Mouse (Mus musculus) liver, embryonic 12.5 days (tissue): Measurements from ENCODE around the gene Tmem50b. TPM values are rescaled to one million over a fixed set of nuclear protein-coding genes. Genes with fewer than 3 reads are reported as not detected.

ENCODE experiments used
- ATAC-seq: fragments of 200-750 bp; cut with Nextera tagmentation; 2 replicates; pipeline ENCODE4 v1.8.0; 2017; ENCODE audit warnings: moderate number of reproducible peaks, mild to moderate bottlenecking, moderate library complexity
- H3K27ac ChIP-seq: fragments of 300-500 bp; sonication (generic); 2 replicates; pipeline ENCODE4 v1.5.1; 2016; ENCODE audit warnings: mild to moderate bottlenecking
- H3K27me3 ChIP-seq: fragments of 300-500 bp; sonication (generic); replicated peaks from 2 replicates; pipeline ENCODE4 v1.6.1; 2016; ENCODE audit warnings: mild to moderate bottlenecking, moderate library complexity
- H3K36me3 ChIP-seq: fragments of 300-500 bp; sonication (generic); 2 replicates; pipeline ENCODE4 v1.6.1; 2016; ENCODE audit warnings: mild to moderate bottlenecking, moderate library complexity
- H3K4me1 ChIP-seq: fragments of 300-500 bp; sonication (generic); 2 replicates; pipeline ENCODE4 v1.6.1; 2016
- H3K4me2 ChIP-seq: fragments of 300-500 bp; sonication (generic); 2 replicates; pipeline ENCODE4 v1.6.1; 2016; ENCODE audit warnings: mild to moderate bottlenecking, moderate library complexity
- H3K4me3 ChIP-seq: fragments of 300-500 bp; sonication (generic); 2 replicates; pipeline ENCODE4 v1.5.1; 2016; ENCODE audit warnings: mild to moderate bottlenecking, moderate library complexity
- H3K9ac ChIP-seq: fragments of 300-500 bp; sonication (generic); 2 replicates; pipeline ENCODE4 v1.6.1; 2016; ENCODE audit warnings: mild to moderate bottlenecking, moderate library complexity
- H3K9me3 ChIP-seq: fragments of 300-500 bp; sonication (generic); replicated peaks from 2 replicates; pipeline ENCODE4 v1.6.1; 2016; ENCODE audit warnings: mild to moderate bottlenecking, moderate library complexity
- WGBS: fragments of 180-500 bp; shearing (Covaris S2); methylation state at CpG from one replicate; pipeline ENCODE4 v1.1.7; 2016; ENCODE audit not compliant: insufficient replicate concordance; 5-methylcytosine and 5-hydroxymethylcytosine counted together
- polyA plus RNA-seq: library from polyadenylated mRNA; unstranded; fragments of >200 nt; fragmentation: Nextera tagmentation; extraction: Ambion mirVana; gene quantifications from 2 replicates; pipeline ENCODE4 v1.2.1, GENCODE M21; 2016

Gene Tmem50b
- polyA plus RNA-seq, 1 experiment from 2014 or later = 6.8 TPM

GRCm38 (mm10) chr16:91629749-91630148, 32.1 kb upstream of the Tmem50b start:
- WGBS = 86% methylated on average over 4 of the region's 4 CpGs
- no peak overlapping the region for H3K27ac ChIP-seq
- H3K4me2 ChIP-seq = no peak overlapping the region
- H3K4me3 ChIP-seq = no peak overlapping the region
- no peaks in the 10 kb centered on the region for H3K4me1 ChIP-seq
- H3K9me3 ChIP-seq = no peaks in the 10 kb centered on the region
- H3K27me3 ChIP-seq = no peaks in the 10 kb centered on the region
- no peak overlapping the region for H3K9ac ChIP-seq
- ATAC-seq = no peak
- peaks cover 100% of the 10 kb centered on the region for H3K36me3 ChIP-seq

DNA sequence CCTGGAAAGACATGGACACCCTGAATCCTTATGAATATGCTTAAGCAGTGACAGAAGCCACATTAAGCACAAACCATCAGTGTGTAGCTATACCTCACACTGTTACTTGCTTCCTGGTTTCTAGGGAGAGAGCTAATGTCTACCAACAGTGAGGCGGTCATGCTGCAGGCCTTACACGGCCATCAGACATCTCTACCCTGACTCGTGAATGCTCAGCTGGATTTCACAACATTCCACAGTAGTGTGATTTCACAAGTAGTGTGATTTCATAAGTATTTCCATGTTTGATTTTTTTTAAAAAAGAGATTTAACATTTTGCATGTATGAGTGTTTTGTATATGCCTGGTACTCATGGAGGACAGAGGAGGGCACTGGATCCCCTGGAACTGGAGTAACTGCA, 31.1 kb upstream of the Tmem50b start:
- no peak for ATAC-seq
- H3K9me3 ChIP-seq = no peaks in the 10 kb centered on the region
- no peak overlapping the region for H3K9ac ChIP-seq
- H3K4me3 ChIP-seq = no peak overlapping the region
- no peaks in the 10 kb centered on the region for H3K27me3 ChIP-seq
- H3K36me3 ChIP-seq = peaks cover 100% of the 10 kb centered on the region
- H3K4me1 ChIP-seq = no peaks in the 10 kb centered on the region
- no peak overlapping the region for H3K4me2 ChIP-seq
- H3K27ac ChIP-seq = no peak overlapping the region
- 81% methylated on average over 3 of the region's 3 CpGs for WGBS

GRCm38 (mm10) chr16:91627831-91628230, 30.2 kb upstream of the Tmem50b start:
- H3K9me3 ChIP-seq = no peaks in the 10 kb centered on the region
- peaks cover 100% of the 10 kb centered on the region for H3K36me3 ChIP-seq
- H3K4me3 ChIP-seq = no peak overlapping the region
- H3K9ac ChIP-seq = no peak overlapping the region
- no peak for ATAC-seq
- no peak overlapping the region for H3K4me2 ChIP-seq
- no peak overlapping the region for H3K27ac ChIP-seq
- H3K4me1 ChIP-seq = no peaks in the 10 kb centered on the region
- WGBS = 79% methylated on average over 7 of the region's 7 CpGs
- H3K27me3 ChIP-seq = no peaks in the 10 kb centered on the region

GRCm38 (mm10) chr16:91623074-91623473, 25.5 kb upstream of the Tmem50b start:
- H3K27me3 ChIP-seq = no peaks in the 10 kb centered on the region
- ATAC-seq = no peak
- H3K9ac ChIP-seq = no peak overlapping the region
- no peak overlapping the region for H3K4me3 ChIP-seq
- H3K4me2 ChIP-seq = no peak overlapping the region
- WGBS = 89% methylated on average over 9 of the region's 9 CpGs
- peaks cover 3% of the 10 kb centered on the region; the same call in 1 of the 2 replicates for H3K4me1 ChIP-seq
- H3K27ac ChIP-seq = no peak overlapping the region
- peaks cover 84% of the 10 kb centered on the region for H3K36me3 ChIP-seq
- H3K9me3 ChIP-seq = no peaks in the 10 kb centered on the region

GRCm38 (mm10) chr16:91620991-91621390, 23.4 kb upstream of the Tmem50b start:
- Histone ChIP-seq H3K27me3 (0 out of 2 replicates have a peak, but pooled peaks cover 7% of the 10 kb centered on the region), H3K4me3 (no peak overlapping the region), H3K27ac (no peak overlapping the region), H3K9ac (no peak overlapping the region), H3K36me3 (peaks cover 63% of the 10 kb centered on the region), H3K4me2 (no peak overlapping the region), H3K4me1 (peaks cover 5% of the 10 kb centered on the region; the same call in 1 of the 2 replicates), H3K9me3 (no peaks in the 10 kb centered on the region)
- 87% methylated on average over 11 of the region's 11 CpGs for WGBS
- ATAC-seq = no peak

GRCm38 (mm10) chr16:91620185-91620584, 22.6 kb upstream of the Tmem50b start:
- 80% methylated on average over 5 of the region's 5 CpGs for WGBS
- Histone ChIP-seq H3K9ac (no peak overlapping the region), H3K4me1 (peaks cover 5% of the 10 kb centered on the region; the same call in 1 of the 2 replicates), H3K27ac (no peak overlapping the region), H3K27me3 (0 out of 2 replicates have a peak, but pooled peaks cover 7% of the 10 kb centered on the region), H3K9me3 (no peaks in the 10 kb centered on the region), H3K4me2 (no peak overlapping the region), H3K36me3 (peaks cover 55% of the 10 kb centered on the region), H3K4me3 (no peak overlapping the region)
- no peak for ATAC-seq

DNA sequence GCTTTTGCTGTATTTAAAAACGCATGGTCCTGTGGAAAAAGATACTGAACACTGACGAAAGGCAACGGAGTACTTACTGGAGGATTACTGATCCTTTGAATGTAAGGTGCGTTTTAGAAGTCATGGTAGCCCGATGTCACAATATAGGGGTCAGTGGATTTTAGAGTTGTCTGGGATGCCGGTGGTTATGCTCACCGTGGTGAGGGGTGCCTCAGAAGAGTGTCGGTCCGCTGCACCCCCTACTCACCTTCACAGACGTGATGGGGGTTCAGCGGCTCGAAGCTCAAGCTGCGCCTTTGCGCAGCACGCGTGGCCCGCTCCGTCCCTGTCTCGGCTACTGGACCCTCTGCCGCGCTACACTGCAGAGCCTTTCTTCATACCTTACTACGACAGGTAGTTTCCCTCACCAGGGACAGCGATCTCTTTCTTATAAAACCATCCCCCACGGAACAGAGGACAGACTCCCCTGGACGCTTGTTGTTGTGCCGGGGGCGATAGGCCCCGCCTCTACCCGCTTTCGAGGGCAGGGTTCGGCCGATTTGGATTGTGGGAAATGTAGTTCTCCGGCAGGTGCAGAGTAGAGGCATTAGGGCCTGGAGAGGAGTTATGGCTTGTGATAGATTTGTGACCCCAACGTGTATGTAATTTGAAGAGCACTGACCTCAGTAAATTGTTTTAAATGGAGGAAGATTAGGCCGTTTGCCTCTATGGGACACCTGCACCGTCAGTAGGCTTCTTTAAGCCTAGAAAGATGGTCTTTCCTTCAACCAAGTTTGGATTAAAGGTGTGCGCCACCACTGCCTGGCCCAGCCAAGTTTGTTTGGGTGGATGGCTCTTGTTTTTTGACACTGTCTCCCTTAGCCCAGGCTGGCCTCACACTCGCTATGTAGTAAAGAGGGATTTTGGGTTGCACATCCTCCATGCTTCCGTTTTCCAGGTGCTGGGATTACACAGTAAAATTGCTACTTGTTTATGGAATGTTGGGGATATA, 21.2 kb upstream of the Tmem50b start, which contains the start of gene Dnajc28:
TSS of gene Dnajc28 (minus strand) at position 516 of the 991 bp plus-strand sequence.
- 0 out of 2 replicates have a peak within 1 kb of the TSS, but pooled peaks have one; percentile 1 for H3K27ac ChIP-seq
- peaks cover 42% of the 10 kb centered on the region for H3K36me3 ChIP-seq
- H3K27me3 ChIP-seq = 0 out of 2 replicates have a peak, but pooled peaks cover 7% of the 10 kb centered on the region
- ATAC-seq = peak; percentile 91
- peak within 1 kb of the TSS; percentile 81 for H3K9ac ChIP-seq
- no peaks in the 10 kb centered on the region for H3K9me3 ChIP-seq
- peak within 1 kb of the TSS; percentile 86 for H3K4me2 ChIP-seq
- WGBS = 10% methylated on average over 39 of the region's 39 CpGs
- H3K4me3 ChIP-seq = peak within 1 kb of the TSS; percentile 67
- H3K4me1 ChIP-seq = peaks cover 5% of the 10 kb centered on the region; the same call in 1 of the 2 replicates

- peaks cover 5% of the 10 kb centered on the region; the same call in 1 of the 2 replicates for H3K4me1 ChIP-seq
- 0 out of 2 replicates have a peak, but pooled peaks cover 7% of the 10 kb centered on the region for H3K27me3 ChIP-seq
- WGBS = 78% methylated on average over 6 of the region's 6 CpGs
- H3K36me3 ChIP-seq = no peaks in the 10 kb centered on the region
- H3K9me3 ChIP-seq = no peaks in the 10 kb centered on the region
- no peak overlapping the region for H3K9ac ChIP-seq
- H3K27ac ChIP-seq = no peak overlapping the region
- no peak overlapping the region for H3K4me2 ChIP-seq
- H3K4me3 ChIP-seq = no peak overlapping the region
- ATAC-seq = no peak
Observed at GRCm38 (mm10) chr16:91614552-91614951, 17.0 kb upstream of the Tmem50b start.

DNA sequence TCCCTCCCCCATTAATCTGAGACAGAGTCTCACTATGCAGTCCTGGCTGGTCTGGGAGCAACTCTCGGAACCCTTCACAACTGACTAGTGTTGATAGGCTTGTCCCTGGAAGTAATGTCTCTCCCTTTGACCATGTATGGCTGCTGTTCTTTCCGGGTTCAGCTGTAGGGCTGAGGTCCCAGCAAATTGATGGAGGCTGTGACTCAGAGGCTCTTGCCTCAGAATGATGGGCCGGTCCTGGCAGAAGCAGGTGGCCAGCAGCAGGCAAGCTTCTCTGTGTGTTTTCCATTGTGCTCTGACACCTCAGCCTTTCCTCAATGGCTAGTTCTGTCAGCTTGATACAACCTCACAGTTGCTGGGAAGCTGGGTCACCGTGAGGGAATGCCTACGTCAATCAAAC, 14.9 kb upstream of the Tmem50b start:
- Histone ChIP-seq H3K9ac (no peak overlapping the region), H3K4me3 (no peak overlapping the region), H3K4me1 (no peaks in the 10 kb centered on the region), H3K9me3 (no peaks in the 10 kb centered on the region), H3K4me2 (no peak overlapping the region), H3K36me3 (no peaks in the 10 kb centered on the region), H3K27me3 (0 out of 2 replicates have a peak, but pooled peaks cover 7% of the 10 kb centered on the region), H3K27ac (no peak overlapping the region)
- WGBS = 78% methylated on average over 5 of the region's 5 CpGs
- no peak for ATAC-seq

DNA sequence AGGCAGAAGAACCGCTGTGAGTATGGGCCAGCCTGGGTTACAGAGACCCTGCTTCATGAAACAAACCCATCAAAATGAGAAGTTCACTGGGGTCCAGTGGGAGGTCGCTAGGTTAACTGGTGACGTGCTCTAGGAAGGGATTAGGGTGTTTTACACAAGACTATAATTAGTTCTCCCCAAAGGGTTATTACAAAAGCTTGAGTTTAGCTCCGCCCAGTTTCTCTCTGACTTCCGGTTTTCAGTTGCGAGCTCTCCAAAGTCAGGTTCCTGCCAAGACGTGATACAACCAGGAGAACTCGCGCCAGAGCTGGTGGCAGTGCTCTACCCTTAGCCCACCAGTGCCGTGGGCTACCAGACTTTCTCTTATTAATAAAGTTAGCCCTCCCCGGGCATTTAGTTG, 13.6 kb upstream of the Tmem50b start:
- no peak for ATAC-seq
- Histone ChIP-seq H3K27ac (no peak overlapping the region), H3K27me3 (0 out of 2 replicates have a peak, but pooled peaks cover under 1% of the 10 kb centered on the region), H3K4me1 (no peaks in the 10 kb centered on the region), H3K36me3 (no peaks in the 10 kb centered on the region), H3K4me2 (no peak overlapping the region), H3K9me3 (no peaks in the 10 kb centered on the region), H3K4me3 (no peak overlapping the region), H3K9ac (no peak overlapping the region)
- WGBS = 52% methylated on average over 11 of the region's 11 CpGs

- no peak overlapping the region for H3K27ac ChIP-seq
- 68% methylated on average over 9 of the region's 9 CpGs for WGBS
Observed at GRCm38 (mm10) chr16:91609501-91610245, 12.1 kb upstream of the Tmem50b start.

More at GRCm38 (mm10) chr16:91609501-91610245, 12.1 kb upstream of the Tmem50b start:
- H3K27me3 ChIP-seq = 0 out of 2 replicates have a peak, but pooled peaks cover 6% of the 10 kb centered on the region
- no peak overlapping the region for H3K4me2 ChIP-seq
- no peaks in the 10 kb centered on the region for H3K36me3 ChIP-seq
- no peak overlapping the region for H3K4me3 ChIP-seq
- H3K9me3 ChIP-seq = no peaks in the 10 kb centered on the region
- ATAC-seq = no peak
- no peaks in the 10 kb centered on the region for H3K4me1 ChIP-seq
- H3K9ac ChIP-seq = no peak overlapping the region
